Mouse (Mus musculus): ENCODE data around the gene Zfp462.
"Not testable (repeated sequence)": the region's sequence is repeated elsewhere in the genome, so short reads cannot be mapped to it uniquely, and the experiment has no call there.

Zfp462 gene

GRCm38 (mm10) chr4:54944921-54945430 lies at the start of gene Zfp462:
Zfp462 (plus strand) TSS chr4:54945048.
- peak; percentile 79 for DNase-seq (ENCODE audit: low spot score)

- no peak for DNase-seq (ENCODE audit: low spot score)
Measured at GRCm38 (mm10) chr4:54896017-54896416, 48.8 kb upstream of the Zfp462 start.

DNA sequence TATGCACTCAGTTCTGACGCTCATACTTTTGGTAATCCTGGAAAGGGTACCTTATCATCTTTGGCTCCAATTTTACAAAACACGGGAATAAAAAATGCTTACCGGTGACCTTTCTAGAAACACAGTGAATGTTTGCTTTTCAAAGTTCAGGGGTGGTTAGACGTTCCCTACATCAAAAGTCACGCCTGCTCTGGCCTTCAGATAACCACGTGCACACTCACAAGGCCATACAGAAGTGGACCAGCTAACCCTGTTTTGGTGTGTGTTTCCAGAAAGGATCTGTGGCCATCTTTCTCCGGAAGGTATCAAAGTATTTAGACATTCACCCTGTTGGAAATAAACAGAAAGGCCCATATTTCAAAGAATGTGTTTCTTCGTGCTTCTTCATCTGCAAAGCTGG lies 40.2 kb upstream of the Zfp462 start:
- DNase-seq (ENCODE audit: low spot score): no peak

GRCm38 (mm10) chr4:54905399-54905953 lies 39.4 kb upstream of the Zfp462 start:
- DNase-seq (ENCODE audit: low spot score): no peak

DNA sequence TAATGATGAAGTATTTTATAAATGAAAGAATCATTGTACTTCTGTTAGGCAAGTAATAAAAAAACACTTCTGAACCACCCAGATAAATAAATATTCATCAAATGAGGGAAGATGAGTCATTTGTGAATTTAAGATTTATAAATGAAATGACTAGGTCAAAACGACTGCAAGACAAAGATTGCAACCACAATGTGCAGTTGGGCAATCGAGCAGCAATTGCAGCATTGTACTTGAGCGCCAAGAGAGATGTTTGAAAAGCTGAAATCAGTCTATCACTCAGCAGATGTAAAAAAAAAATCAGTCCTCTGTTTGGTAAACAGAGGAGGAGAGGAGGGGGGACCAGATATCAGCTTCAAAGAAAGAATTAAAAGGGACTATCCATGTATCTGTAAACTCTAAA lies 34.5 kb upstream of the Zfp462 start:
- no peak for DNase-seq (ENCODE audit: low spot score)

- no peak for DNase-seq (ENCODE audit: low spot score)
Measured at GRCm38 (mm10) chr4:54918276-54918675, 26.6 kb upstream of the Zfp462 start.

GRCm38 (mm10) chr4:54923386-54923785 lies 21.5 kb upstream of the Zfp462 start:
- DNase-seq (ENCODE audit: low spot score): no peak

GRCm38 (mm10) chr4:54924306-54924705 lies 20.5 kb upstream of the Zfp462 start:
- no peak for DNase-seq (ENCODE audit: low spot score)

DNA sequence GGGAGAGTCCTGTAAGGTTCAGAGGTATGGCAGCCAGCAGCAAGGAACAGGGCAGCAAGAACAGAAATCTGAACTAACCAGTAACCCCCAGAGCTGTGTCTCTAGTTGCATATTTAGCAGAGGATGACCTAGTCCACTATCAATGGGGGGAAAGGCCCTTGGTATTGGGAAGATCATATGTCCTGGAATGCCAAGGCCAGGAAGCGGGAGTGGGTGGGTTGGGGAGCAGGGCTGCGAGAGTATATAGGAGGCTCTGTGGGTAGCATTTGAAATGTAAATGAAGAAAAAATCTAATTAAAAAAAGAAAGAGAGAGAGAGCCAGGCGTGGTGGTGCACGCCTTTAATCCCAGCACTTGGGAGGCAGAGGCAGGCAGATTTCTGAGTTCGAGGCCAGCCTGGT lies 18.4 kb upstream of the Zfp462 start:
- DNase-seq (ENCODE audit: low spot score): not testable (repeated sequence)

DNA sequence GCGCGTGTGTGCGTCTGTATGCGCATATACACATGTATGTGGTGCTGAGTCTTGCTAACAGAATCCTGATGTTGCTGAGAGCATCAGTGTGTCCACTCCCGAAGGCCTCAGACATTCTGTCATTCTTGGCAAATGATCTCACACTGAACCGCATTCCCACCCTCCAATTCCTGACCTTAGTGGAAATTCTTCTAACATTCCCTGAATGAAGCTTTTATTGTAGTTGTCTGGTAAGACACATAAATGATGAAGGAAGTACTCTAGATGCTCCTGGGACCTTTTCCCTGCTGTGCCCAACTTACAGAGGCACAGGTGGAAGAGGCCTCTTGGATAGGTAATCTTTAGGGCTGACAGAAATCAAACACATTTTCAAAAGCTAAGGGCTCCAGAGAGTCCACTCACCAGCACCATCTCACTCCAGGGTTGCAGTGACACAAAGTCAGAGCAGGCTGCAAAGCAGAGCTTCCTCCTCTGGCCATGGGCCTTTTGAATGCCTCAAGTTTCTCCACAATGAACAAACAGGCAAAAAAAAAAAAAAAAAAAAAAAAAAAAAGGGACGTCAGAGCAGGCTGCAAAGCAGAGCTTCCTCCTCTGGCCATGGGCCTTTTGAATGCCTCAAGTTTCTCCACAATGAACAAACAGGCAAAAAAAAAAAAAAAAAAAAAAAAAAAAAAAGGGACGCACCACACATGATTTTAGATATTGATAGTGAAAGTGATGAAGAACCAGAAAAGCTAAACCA lies 17.4 kb upstream of the Zfp462 start:
- DNase-seq (ENCODE audit: low spot score): not testable (repeated sequence)

GRCm38 (mm10) chr4:54929686-54930085 lies 15.2 kb upstream of the Zfp462 start:
- no peak for DNase-seq (ENCODE audit: low spot score)

DNA sequence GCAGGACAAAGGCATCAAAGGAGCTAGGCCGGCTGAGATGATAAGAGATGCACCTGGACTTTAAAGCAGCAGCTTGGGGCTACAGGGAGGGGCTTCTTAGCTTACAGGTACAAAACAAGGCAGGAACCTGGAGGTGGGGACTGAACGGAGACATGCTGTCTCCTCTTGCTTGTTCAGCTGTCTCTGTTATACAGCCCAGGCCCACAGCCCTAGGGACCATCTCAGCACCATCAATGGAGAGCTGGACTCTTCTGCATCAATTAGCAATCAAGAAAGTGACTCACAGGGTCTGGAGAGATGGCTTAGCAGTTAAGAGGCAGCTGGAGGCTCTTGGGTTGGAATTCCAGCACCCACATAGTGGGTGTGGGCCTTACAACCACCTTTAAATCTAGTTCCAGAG lies 12.2 kb upstream of the Zfp462 start:
- DNase-seq (ENCODE audit: low spot score): no peak

DNA sequence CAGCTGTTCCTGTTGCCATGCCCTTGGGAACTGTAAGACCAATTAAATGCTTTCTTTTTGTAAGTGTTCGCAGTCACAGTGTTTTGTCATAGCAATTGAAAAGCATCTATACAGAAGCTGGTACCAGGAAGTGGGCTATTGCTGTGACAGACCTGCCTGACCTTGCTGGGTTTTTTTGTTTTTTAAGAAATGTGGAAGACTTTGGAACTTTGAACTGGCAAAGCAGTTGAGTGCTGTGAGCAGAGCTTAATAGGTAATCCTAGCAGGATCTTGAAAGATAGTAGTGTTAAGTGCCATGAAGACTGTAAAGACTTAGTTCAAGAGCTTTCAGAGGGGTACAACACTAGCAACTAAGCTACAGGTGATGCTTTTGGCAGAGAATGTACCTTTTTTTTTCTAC lies 7.7 kb upstream of the Zfp462 start:
- no peak for DNase-seq (ENCODE audit: low spot score)

- DNase-seq (ENCODE audit: low spot score): peak; percentile 71
Measured at GRCm38 (mm10) chr4:54945603-54946445, 976 bp downstream of the Zfp462 start.

DNA sequence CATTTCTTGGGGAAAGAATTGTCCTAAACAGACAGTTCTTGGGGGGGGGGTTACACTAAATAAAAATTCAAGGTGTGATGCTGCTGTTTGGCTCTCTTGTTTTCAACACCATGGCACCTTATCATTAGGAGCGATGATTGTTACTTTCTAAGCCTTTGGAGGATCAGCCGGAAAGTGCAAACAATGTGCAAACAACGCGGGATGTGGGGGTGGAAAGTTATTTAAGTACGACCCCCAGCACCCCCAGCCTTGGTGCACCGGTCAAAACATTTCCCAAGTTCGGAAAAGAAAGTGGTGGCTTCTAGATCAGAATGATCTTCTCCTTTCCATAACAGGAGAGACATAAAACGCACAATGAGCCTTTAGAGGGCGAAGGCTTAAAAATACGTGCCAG lies 1.8 kb downstream of the Zfp462 start:
- no peak for DNase-seq (ENCODE audit: low spot score)

- peak; percentile 82 for DNase-seq (ENCODE audit: low spot score)
Measured at GRCm38 (mm10) chr4:54947056-54947990, 2.5 kb downstream of the Zfp462 start.

DNA sequence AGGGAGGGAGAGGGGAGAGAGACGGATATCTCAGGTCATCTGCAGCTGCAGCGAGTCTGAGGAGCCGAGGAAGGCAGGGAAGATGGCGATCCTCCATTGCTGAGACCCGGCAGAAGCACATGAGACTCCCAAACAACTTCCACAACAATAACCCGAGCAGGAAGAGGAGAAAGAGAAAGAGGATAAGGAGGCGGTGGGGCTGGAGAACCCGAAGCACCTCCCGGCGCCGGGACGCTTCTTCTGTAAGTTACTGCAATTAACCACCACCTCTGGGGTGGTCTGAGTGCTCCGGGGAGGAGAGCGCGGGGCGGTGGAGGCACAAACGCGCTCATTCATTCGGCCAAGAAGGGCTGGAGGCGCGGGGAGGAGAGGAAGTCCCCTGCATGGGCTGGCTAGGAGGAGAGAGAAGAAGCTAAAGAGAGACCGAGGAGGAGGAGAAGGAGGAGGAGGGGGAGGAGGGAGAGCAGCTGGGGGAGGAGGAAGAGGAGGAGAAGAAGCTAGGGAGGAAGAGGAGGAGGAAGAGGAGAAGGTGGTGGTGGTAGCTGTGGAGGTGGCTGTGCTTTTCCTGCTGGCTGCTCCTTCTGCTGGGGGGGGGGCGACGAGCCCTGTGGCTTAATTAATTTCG lies 3.3 kb downstream of the Zfp462 start:
- peak; percentile 70 for DNase-seq (ENCODE audit: low spot score)

- peak; percentile 75 for DNase-seq (ENCODE audit: low spot score)
Measured at GRCm38 (mm10) chr4:54948616-54949560, 4.0 kb downstream of the Zfp462 start.

GRCm38 (mm10) chr4:54949561-54949940 lies 4.7 kb downstream of the Zfp462 start:
- DNase-seq (ENCODE audit: low spot score): peak; percentile 44

- DNase-seq (ENCODE audit: low spot score): no peak
Measured at GRCm38 (mm10) chr4:54950136-54950535, 5.3 kb downstream of the Zfp462 start.

Data from retina, embryonic 14.5 days (tissue).